Mouse (Mus musculus) megakaryocyte, embryonic 14.5 days (primary cell): ENCODE results near the gene Nxn. TPM values are rescaled to one million over a fixed set of nuclear protein-coding genes. Genes with fewer than 3 reads are reported as not detected.

Experiments
- H3K27me3 ChIP-seq: replicated peaks from 2 replicates; pipeline ENCODE3; 2012; ENCODE audit warnings: inconsistent platforms
- H3K36me3 ChIP-seq: replicated peaks from 2 replicates; pipeline ENCODE3; 2012; ENCODE audit warnings: low read length, inconsistent platforms, mixed read lengths
- H3K4me1 ChIP-seq: 2 replicates; pipeline ENCODE4 v1.6.1; 2012; ENCODE audit warnings: inconsistent platforms
- H3K4me3 ChIP-seq: replicated peaks from 2 replicates; pipeline ENCODE3; 2012; ENCODE audit warnings: moderate library complexity, mild to moderate bottlenecking, inconsistent platforms
- H3K9me3 ChIP-seq: 2 replicates; pipeline ENCODE4 v1.6.1; 2012; ENCODE audit warnings: inconsistent platforms
- FLI1 ChIP-seq: IDR thresholded peaks from 2 replicates; pipeline ENCODE4 v1.6.1; 2012; ENCODE audit warnings: low read length, inconsistent platforms, mixed read lengths
- GATA1 ChIP-seq: IDR thresholded peaks from 3 replicates; pipeline ENCODE4 v1.6.1; 2012; ENCODE audit warnings: mixed read lengths, low read length, inconsistent platforms, borderline replicate concordance
- polyA plus RNA-seq: library from polyadenylated mRNA; stranded (reverse); fragments of >175 nt; gene quantifications from 2 replicates; pipeline ENCODE4 v1.2.3, GENCODE M21; 2012; ENCODE audit warnings: low replicate concordance; ENCODE audit not compliant: insufficient read depth

Gene Nxn
- polyA plus RNA-seq, 1 experiment = 4.1 TPM

DNA sequence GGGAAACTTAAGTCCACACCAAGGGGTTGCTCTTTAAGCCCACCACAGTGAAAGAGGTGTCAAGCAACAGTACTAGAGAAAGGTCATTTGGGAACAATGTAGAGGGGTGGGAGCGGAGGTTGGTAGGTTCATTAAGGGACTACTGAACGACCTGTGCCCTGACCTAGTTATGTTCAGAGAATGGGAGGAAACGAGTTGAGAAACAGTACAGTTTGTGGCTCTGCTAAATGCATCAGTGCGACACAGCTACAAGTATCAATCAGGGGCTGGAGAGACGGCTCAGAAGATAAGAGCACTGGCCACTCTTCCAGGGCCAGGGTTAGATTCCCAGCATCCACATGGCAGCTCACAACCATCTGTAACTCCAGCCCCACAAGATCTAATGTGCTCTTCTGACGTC, 84.8 kb downstream of the Nxn start:
- no peak for TF ChIP-seq GATA1
- no peak overlapping the region for H3K4me3 ChIP-seq
- H3K4me1 ChIP-seq = peaks cover 33% of the 10 kb centered on the region
- no peaks in the 10 kb centered on the region for H3K36me3 ChIP-seq
- no peaks in the 10 kb centered on the region for H3K9me3 ChIP-seq
- peaks cover 31% of the 10 kb centered on the region for H3K27me3 ChIP-seq

DNA sequence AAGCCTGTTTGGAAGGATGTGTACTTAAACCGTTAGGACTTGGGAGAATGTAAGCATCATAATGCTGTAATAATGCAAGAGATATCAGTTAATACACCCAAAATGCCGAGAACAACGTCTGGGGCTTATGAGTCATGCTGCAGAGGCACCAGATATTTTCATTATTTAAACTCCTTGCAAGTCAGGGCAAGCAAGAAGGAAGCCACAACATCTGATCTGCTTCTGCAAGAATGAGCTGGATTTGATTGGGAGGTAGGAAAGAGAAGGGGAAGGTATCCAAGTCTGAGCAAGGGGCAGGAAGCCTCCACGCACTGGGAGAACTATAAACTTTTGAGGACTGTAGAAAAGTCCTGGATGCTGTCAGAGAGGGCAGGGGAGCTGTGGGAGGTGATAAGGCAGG, 86.1 kb downstream of the Nxn start:
- Histone ChIP-seq H3K27me3 (peaks cover 23% of the 10 kb centered on the region), H3K9me3 (no peaks in the 10 kb centered on the region), H3K4me3 (no peak overlapping the region), H3K36me3 (no peaks in the 10 kb centered on the region), H3K4me1 (peaks cover 33% of the 10 kb centered on the region)
- TF ChIP-seq GATA1 (no peak), FLI1 (no peak)

DNA sequence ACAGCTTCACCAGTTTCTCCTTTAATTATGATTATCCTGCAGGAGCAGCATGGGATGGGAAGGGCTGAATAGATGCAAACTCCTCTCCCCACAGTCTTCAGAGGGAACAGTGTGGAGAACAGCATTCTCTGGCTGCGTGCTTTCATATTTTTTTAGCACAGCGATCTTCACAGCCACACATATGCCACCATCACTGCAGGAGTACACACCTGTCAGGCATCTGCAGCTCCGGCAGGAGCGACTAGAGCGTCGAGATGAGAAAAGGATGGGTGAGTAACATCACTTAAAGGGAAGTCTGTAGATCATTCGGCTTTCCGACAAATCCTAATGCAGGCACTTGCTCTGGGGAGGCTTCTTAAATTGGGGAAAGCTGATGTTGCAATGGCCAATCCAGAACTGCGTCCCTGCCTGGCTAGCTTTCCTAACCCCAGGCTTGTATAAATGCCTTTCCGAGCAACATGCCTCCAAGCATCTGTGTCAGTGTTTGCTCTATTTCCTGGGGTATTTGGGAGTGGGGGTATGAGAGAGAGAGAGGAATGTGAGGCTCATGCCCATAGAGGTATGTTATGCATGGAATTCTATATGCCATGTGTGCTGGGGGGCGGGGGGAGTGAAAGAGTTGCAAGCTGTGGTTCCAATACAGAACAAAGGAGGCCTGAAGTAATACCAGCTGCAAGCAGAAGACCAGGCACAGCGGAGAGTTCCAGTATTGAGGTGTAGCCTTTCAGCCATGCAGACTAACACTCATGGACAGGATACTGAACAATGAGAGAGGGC, 87.5 kb downstream of the Nxn start:
- no peak for TF ChIP-seq GATA1
- no peak for TF ChIP-seq FLI1
- Histone ChIP-seq H3K27me3 (peaks cover 16% of the 10 kb centered on the region), H3K4me3 (no peak overlapping the region), H3K4me1 (peaks cover 40% of the 10 kb centered on the region), H3K9me3 (no peaks in the 10 kb centered on the region), H3K36me3 (no peaks in the 10 kb centered on the region)

DNA sequence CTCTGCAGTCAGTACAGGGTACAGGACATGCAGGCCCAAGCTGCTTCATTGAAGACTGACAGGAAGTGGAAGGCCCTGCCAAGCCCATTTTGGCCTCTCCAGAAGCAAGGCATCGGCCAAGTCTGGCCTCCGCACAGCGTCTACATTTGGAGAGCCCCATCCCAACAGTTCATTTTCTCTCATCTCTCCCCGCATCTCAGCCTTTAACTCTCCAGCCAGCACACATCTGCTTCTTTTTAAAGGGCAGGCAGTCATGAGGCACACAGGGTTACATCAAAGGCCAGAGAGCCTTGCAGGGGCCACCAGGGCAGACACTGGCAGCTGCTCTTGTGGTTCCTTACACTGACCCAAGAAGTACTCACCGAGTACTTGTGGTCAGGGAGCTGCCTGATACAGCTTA, 89.1 kb downstream of the Nxn start:
- H3K27me3 ChIP-seq = peaks cover 12% of the 10 kb centered on the region
- H3K4me1 ChIP-seq = peaks cover 41% of the 10 kb centered on the region

DNA sequence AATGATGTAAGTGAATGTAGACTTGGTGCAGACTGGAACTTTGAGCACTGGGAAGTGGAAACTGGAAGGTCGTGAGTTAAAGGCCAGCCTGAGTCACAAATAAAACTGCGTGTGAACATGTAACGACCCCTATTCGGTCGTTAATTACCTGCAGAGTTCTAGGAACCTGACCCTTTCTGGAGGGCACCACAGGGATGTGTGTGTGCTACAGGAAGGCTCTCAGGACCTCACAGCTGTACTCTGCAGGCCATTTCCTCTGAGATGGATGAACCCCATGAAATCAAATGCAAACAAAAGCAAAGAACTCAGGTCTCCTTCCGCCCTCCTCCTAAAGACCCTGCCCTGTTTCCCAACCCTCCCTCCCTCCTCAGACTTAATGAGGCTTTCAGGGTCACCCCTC, 89.9 kb downstream of the Nxn start:
- H3K27me3 ChIP-seq = peaks cover 10% of the 10 kb centered on the region
- H3K4me3 ChIP-seq = no peak overlapping the region
- peaks cover 40% of the 10 kb centered on the region for H3K4me1 ChIP-seq
- no peaks in the 10 kb centered on the region for H3K9me3 ChIP-seq
- no peak for TF ChIP-seq FLI1
- no peak for TF ChIP-seq GATA1
- H3K36me3 ChIP-seq = no peaks in the 10 kb centered on the region

More for the DNA sequence above, 89.1 kb downstream of the Nxn start:
- H3K36me3 ChIP-seq = no peaks in the 10 kb centered on the region
- no peak for TF ChIP-seq FLI1
- no peak for TF ChIP-seq GATA1
- no peak overlapping the region for H3K4me3 ChIP-seq
- H3K9me3 ChIP-seq = no peaks in the 10 kb centered on the region

DNA sequence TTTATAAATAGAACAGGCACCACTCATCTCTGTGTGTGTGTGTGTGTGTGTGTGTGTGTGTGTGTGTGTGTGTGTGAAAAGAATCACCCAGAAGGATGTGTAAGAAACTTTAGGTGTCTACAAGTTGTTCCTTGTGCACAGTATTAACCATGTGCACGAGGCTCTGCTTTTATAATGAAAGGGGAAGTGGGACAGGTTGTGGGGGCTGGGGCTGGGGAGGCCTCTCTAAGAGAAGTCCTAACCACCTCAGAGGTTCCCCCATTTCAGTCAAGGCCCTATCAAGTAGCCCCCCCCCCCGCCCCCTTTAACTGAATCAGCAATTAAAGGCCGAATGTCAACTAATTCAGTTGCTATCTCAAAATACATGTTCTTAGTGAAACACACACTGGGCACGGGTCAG, 92.2 kb downstream of the Nxn start:
- TF ChIP-seq GATA1 = no peak
- no peak for TF ChIP-seq FLI1
- Histone ChIP-seq H3K9me3 (no peaks in the 10 kb centered on the region), H3K4me1 (peaks cover 31% of the 10 kb centered on the region), H3K36me3 (no peaks in the 10 kb centered on the region), H3K4me3 (no peak overlapping the region), H3K27me3 (peaks cover 11% of the 10 kb centered on the region)

DNA sequence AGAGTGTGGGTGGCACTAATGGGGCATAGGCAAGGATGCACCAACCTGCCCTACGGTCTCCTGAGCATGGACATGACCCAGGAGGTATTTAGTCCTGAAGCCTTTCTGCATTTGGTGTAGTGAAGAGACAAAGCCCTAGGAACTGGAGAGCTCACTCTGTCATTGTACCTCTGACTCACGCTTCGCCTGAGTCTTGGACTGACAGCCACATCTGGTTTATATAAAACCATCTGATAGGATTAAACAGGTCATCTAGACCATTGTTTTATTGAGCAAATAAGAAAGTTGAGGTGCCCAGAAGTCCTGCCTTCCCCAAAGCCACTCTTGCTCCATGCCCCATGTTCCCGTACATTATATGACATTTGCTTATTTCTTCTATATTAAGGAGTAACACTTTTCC, 93.4 kb downstream of the Nxn start:
- Histone ChIP-seq H3K4me3 (no peak overlapping the region), H3K27me3 (peaks cover 17% of the 10 kb centered on the region), H3K4me1 (peaks cover 31% of the 10 kb centered on the region), H3K9me3 (no peaks in the 10 kb centered on the region), H3K36me3 (no peaks in the 10 kb centered on the region)
- TF ChIP-seq GATA1 = no peak
- TF ChIP-seq FLI1 = no peak

DNA sequence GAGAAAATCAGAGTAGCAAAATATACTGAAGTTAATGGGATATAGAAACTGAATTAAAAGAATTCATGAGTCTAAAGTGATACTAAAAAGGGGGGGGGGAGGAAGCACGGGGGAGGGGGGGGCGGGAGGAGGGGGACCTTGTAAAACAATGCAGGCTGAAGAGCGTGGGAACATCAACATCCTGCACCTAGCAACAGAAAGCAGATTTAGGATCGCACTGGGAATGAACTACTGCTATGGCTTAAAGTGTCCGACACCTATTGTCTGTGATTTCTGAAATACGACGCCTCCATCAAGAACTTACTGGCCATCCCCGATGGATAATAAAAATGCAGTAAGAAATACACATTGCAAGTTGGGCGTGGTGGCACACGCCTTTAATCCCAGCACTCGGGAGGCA, 95.6 kb downstream of the Nxn start:
- no peaks in the 10 kb centered on the region for H3K9me3 ChIP-seq
- peaks cover 24% of the 10 kb centered on the region for H3K27me3 ChIP-seq
- H3K4me3 ChIP-seq = no peak overlapping the region
- H3K36me3 ChIP-seq = no peaks in the 10 kb centered on the region
- H3K4me1 ChIP-seq = peaks cover 22% of the 10 kb centered on the region; the same call in 1 of the 2 replicates
- no peak for TF ChIP-seq FLI1
- TF ChIP-seq GATA1 = no peak

DNA sequence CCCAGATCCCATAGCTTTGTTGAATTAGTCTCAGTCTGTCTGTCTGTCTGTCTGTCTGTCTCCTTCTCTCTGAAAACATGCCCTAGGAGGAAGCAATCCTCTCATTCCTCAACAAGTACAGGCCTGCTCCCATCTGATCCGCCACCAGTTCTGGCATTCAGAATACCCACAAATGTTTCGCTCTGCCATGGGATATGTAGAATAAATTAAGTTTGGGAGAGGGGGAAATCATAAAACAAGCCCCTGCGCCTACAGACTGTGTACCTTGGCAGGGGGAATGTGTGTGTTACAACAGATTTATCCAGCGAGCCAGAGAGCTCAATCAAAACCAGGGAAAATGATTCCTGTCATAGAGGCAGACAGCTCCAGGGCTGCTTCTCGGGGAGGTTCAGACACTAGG, 98.1 kb downstream of the Nxn start:
- peaks cover 37% of the 10 kb centered on the region for H3K27me3 ChIP-seq
- no peaks in the 10 kb centered on the region for H3K36me3 ChIP-seq
- no peaks in the 10 kb centered on the region for H3K9me3 ChIP-seq
- no peak overlapping the region for H3K4me3 ChIP-seq
- no peak for TF ChIP-seq GATA1
- no peak for TF ChIP-seq FLI1
- H3K4me1 ChIP-seq = peaks cover 9% of the 10 kb centered on the region; the same call in 1 of the 2 replicates

DNA sequence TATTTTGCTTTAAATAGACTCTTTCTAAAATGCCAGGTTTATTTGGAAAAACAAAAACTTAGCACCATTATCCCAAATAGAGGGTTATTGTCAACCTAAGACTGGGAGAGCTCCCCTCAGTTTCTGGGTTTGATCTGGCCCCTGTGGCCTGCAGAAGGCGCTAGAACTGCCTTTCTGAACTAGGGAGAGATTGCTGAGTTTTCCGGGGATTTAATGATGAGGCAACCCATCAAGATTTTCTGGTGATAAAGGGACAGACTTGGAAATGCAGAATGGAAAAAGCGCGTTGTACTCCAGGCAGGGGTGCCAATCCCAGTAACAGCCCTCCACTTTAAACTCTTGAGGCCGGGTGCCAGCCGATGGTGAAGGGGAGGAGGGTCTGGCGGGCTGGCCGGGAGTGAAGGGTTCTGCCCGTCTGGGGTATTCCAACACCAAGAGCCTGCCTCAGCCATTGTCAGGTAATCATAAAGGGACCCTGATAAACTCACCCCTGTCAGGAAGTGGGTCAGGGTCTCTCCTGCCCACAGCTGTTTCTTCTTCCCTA, 100.4 kb downstream of the Nxn start:
- H3K27me3 ChIP-seq = peaks cover 53% of the 10 kb centered on the region
- H3K4me3 ChIP-seq = no peak overlapping the region
- peaks cover 5% of the 10 kb centered on the region; the same call in 1 of the 2 replicates for H3K4me1 ChIP-seq
- H3K36me3 ChIP-seq = no peaks in the 10 kb centered on the region
- no peak for TF ChIP-seq FLI1
- no peak for TF ChIP-seq GATA1
- peaks cover 3% of the 10 kb centered on the region; the same call in 1 of the 2 replicates for H3K9me3 ChIP-seq
